Comparison of ENCODE assay signal across 20 mouse cellular contexts in genomic region chr15:3396149-3396548, GRCm38 (mm10).
"Had no signal": no experiment of that assay in that cellular context is flagged by ENCODE, and none has a peak within 500 bp of the region (broad histone marks: within the 10 kb centered on the region; RNA-seq: fewer than 3 reads in every experiment).

No protein-coding gene starts in this region.

- H3K4me1 ChIP-seq: megakaryocyte, embryonic 14.5 days; midbrain, embryonic 10.5 days; midbrain, embryonic 13.5 days had no signal

- H3K36me3 ChIP-seq: limb, embryonic 12.5 days; limb, embryonic 15.5 days; midbrain, embryonic 10.5 days; midbrain, embryonic 13.5 days; neural tube, embryonic 13.5 days had no signal

- H3K9me3 ChIP-seq: limb, embryonic 12.5 days; limb, embryonic 15.5 days; megakaryocyte, embryonic 14.5 days; midbrain, embryonic 10.5 days; midbrain, embryonic 13.5 days; neural tube, embryonic 13.5 days had no signal

- H3K4me2 ChIP-seq: limb, embryonic 12.5 days; limb, embryonic 15.5 days; liver, embryonic 11.5 days; midbrain, embryonic 13.5 days; neural tube, embryonic 13.5 days had no signal

- H3K27ac ChIP-seq: kidney, postnatal 0 days; left cerebral cortex, adult 2 months; limb, embryonic 12.5 days; limb, embryonic 15.5 days; liver, embryonic 14.5 days; midbrain, embryonic 10.5 days; midbrain, embryonic 13.5 days; neural tube, embryonic 13.5 days had no signal

- H3K4me3 ChIP-seq: left cerebral cortex, adult 2 months; limb, embryonic 12.5 days; limb, embryonic 15.5 days; megakaryocyte, embryonic 14.5 days; midbrain, embryonic 10.5 days; midbrain, embryonic 13.5 days; myocyte; neural tube, embryonic 13.5 days had no signal

- H3K27me3 ChIP-seq: limb, embryonic 12.5 days; limb, embryonic 15.5 days; megakaryocyte, embryonic 14.5 days; midbrain, embryonic 13.5 days; neural tube, embryonic 13.5 days had no signal

- H3K9ac ChIP-seq: limb, embryonic 12.5 days; limb, embryonic 15.5 days; liver, embryonic 14.5 days; liver, postnatal 0 days; midbrain, embryonic 13.5 days; neural tube, embryonic 13.5 days had no signal

- ATAC-seq: intestine, postnatal 0 days; liver, postnatal 0 days; midbrain, embryonic 13.5 days; midbrain, embryonic 16.5 days had no signal

- DNase-seq: kidney, adult 2 months; kidney, postnatal 25 days; layer of hippocampus, postnatal 36 days; left cerebral cortex, postnatal 4 days; liver, postnatal 0 days; thymus, adult 18-20 months; thymus, postnatal 36 days had no signal
